Mouse (Mus musculus) CH12.LX (cell line): ENCODE measurements at regions not wholly inside any gene's neighbourhood (a gene's known extent, or its start where the extent isn't known, plus 50 kb on each side); places are given as distances from the start of the nearest gene placed in this dataset.

Experiments
- DNase-seq: peaks from one replicate; pipeline ENCODE4 v3.0.0-alpha.2; 2013; ENCODE audit errors: extremely low read depth
- H3K27ac ChIP-seq: 2 replicates; pipeline ENCODE4 v1.5.1; 2012; ENCODE audit warnings: low read depth, mild to moderate bottlenecking, control low read depth, moderate library complexity; ENCODE audit not compliant: insufficient read depth
- H3K27me3 ChIP-seq: replicated peaks from 2 replicates; pipeline ENCODE3; 2012; ENCODE audit warnings: inconsistent platforms
- H3K36me3 ChIP-seq, 2 experiments: replicated peaks in 1 of 2; 2 replicates each; pipeline versions ENCODE3 to v1.6.1; 2012; ENCODE audit warnings: inconsistent platforms in 1 of 2, low read length in 1 of 2, mild to moderate bottlenecking in 1 of 2, mixed read lengths in 1 of 2, moderate library complexity in 1 of 2; ENCODE audit not compliant: control insufficient read depth in 1 of 2, insufficient read depth in 1 of 2
- H3K4me1 ChIP-seq, 2 experiments: 2 replicates each; pipeline ENCODE4 v1.6.1; 2012; ENCODE audit warnings: inconsistent platforms in 1 of 2, moderate library complexity in 1 of 2; ENCODE audit not compliant: insufficient read depth in 2 of 2, control insufficient read depth in 1 of 2
- H3K4me2 ChIP-seq: 2 replicates; pipeline ENCODE4 v1.6.1; 2012; ENCODE audit warnings: low read depth, mild to moderate bottlenecking, control low read depth; ENCODE audit not compliant: poor library complexity, insufficient read depth, severe bottlenecking
- H3K4me3 ChIP-seq, 3 experiments: fragments of 150-350 bp in 1 of 3; sonication (generic) in 1 of 3; replicated peaks in 1 of 3; 2 replicates each; pipeline versions ENCODE3 to v1.5.1; 2011 to 2012; ENCODE audit warnings: low read depth in 2 of 3, low read length in 2 of 3, mild to moderate bottlenecking in 2 of 3, moderate library complexity in 2 of 3, control low read depth in 1 of 3, improper control_type of control experiment in 1 of 3, inconsistent platforms in 1 of 3, mixed read lengths in 1 of 3; ENCODE audit not compliant: poor library complexity in 1 of 3
- H3K79me2 ChIP-seq: replicated peaks from 2 replicates; pipeline ENCODE4 v1.6.1; 2012; ENCODE audit warnings: mild to moderate bottlenecking, moderate library complexity; ENCODE audit not compliant: control insufficient read depth, poor library complexity, insufficient read depth, severe bottlenecking; ENCODE audit errors: extremely low read depth
- H3K9ac ChIP-seq: 2 replicates; pipeline ENCODE4 v1.6.1; 2012; ENCODE audit warnings: low read depth, mild to moderate bottlenecking, control low read depth, moderate library complexity; ENCODE audit not compliant: insufficient read depth
- H3K9me3 ChIP-seq: replicated peaks from 2 replicates; pipeline ENCODE3; 2012; ENCODE audit warnings: low read length, inconsistent platforms, mixed read lengths
- BHLHE40 ChIP-seq: IDR thresholded peaks from 2 replicates; pipeline ENCODE4 v1.6.1; 2011; ENCODE audit warnings: mild to moderate bottlenecking, low read depth, low read length, improper control_type of control experiment
- CHD1 ChIP-seq: IDR thresholded peaks from 2 replicates; pipeline ENCODE4 v1.6.1; 2012; ENCODE audit warnings: low read depth, low read length, improper control_type of control experiment, inconsistent platforms
- CHD2 ChIP-seq: IDR thresholded peaks from 2 replicates; pipeline ENCODE4 v1.6.1; 2011; ENCODE audit warnings: low read length, improper control_type of control experiment
- CTCF ChIP-seq, 2 experiments: IDR thresholded peaks in 1 of 2; conservative IDR thresholded peaks in 1 of 2; 2 replicates each; pipeline ENCODE4 v1.5.1; 2011 to 2012; ENCODE audit warnings: low read depth in 2 of 2, low read length in 2 of 2, improper control_type of control experiment in 1 of 2, inconsistent platforms in 1 of 2, mild to moderate bottlenecking in 1 of 2, moderate library complexity in 1 of 2
- ELF1 ChIP-seq: IDR thresholded peaks from 2 replicates; pipeline ENCODE4 v1.6.1; 2014; ENCODE audit warnings: low read depth, mild to moderate bottlenecking, inconsistent platforms, low read length, improper control_type of control experiment
- EP300 ChIP-seq: IDR thresholded peaks from 2 replicates; pipeline ENCODE4 v1.6.1; 2011; ENCODE audit warnings: low read length, improper control_type of control experiment
- ETS1 ChIP-seq: conservative IDR thresholded peaks from 2 replicates; pipeline ENCODE4 v1.6.1; 2012; ENCODE audit warnings: low read depth, mild to moderate bottlenecking, inconsistent platforms, low read length, improper control_type of control experiment, moderate library complexity
- GABPA ChIP-seq: IDR thresholded peaks from 2 replicates; pipeline ENCODE4 v1.6.1; 2012; ENCODE audit warnings: low read depth, low read length, improper control_type of control experiment, inconsistent platforms; ENCODE audit not compliant: insufficient replicate concordance
- HCFC1 ChIP-seq: IDR thresholded peaks from 2 replicates; pipeline ENCODE4 v1.6.1; 2012; ENCODE audit warnings: low read depth, mild to moderate bottlenecking, inconsistent platforms, low read length, improper control_type of control experiment
- JUND ChIP-seq: conservative IDR thresholded peaks from 2 replicates; pipeline ENCODE4 v1.6.1; 2011; ENCODE audit warnings: low read depth, low read length, improper control_type of control experiment
- MXI1 ChIP-seq: IDR thresholded peaks from 2 replicates; pipeline ENCODE4 v1.6.1; 2011; ENCODE audit warnings: mild to moderate bottlenecking, low read depth, low read length, improper control_type of control experiment
- MYC ChIP-seq: IDR thresholded peaks from 2 replicates; pipeline ENCODE4 v1.6.1; 2011; ENCODE audit warnings: low read depth, mild to moderate bottlenecking, improper control_type of control experiment, low read length
- NRF1 ChIP-seq: IDR thresholded peaks from 2 replicates; pipeline ENCODE4 v1.6.1; 2014; ENCODE audit warnings: low read depth, mild to moderate bottlenecking, inconsistent platforms, low read length, improper control_type of control experiment, moderate library complexity
- PAX5 ChIP-seq: IDR thresholded peaks from 2 replicates; pipeline ENCODE4 v1.6.1; 2012; ENCODE audit warnings: low read length, inconsistent platforms, mixed read lengths
- POLR2A ChIP-seq: IDR thresholded peaks from 2 replicates; pipeline ENCODE4 v1.6.1; 2011; ENCODE audit warnings: low read depth, mild to moderate bottlenecking, improper control_type of control experiment, low read length
- RAD21 ChIP-seq: IDR thresholded peaks from 2 replicates; pipeline ENCODE4 v1.6.1; 2011; ENCODE audit warnings: low read depth, mild to moderate bottlenecking, low read length, improper control_type of control experiment, moderate library complexity
- RCOR1 ChIP-seq: conservative IDR thresholded peaks from 2 replicates; pipeline ENCODE4 v1.6.1; 2012; ENCODE audit warnings: low read depth, mild to moderate bottlenecking, inconsistent platforms, low read length, improper control_type of control experiment
- SIN3A ChIP-seq: IDR thresholded peaks from 2 replicates; pipeline ENCODE4 v1.6.1; 2012; ENCODE audit warnings: low read length, improper control_type of control experiment, inconsistent platforms
- SMC3 ChIP-seq: IDR thresholded peaks from 2 replicates; pipeline ENCODE4 v1.6.1; 2011; ENCODE audit warnings: low read depth, low read length, improper control_type of control experiment
- TBP ChIP-seq: conservative IDR thresholded peaks from 2 replicates; pipeline ENCODE4 v1.6.1; 2011; ENCODE audit warnings: low read depth, low read length, improper control_type of control experiment
- TCF12 ChIP-seq: IDR thresholded peaks from 2 replicates; pipeline ENCODE4 v1.6.1; 2014; ENCODE audit warnings: low read depth, mild to moderate bottlenecking, inconsistent platforms, low read length, improper control_type of control experiment
- USF2 ChIP-seq: conservative IDR thresholded peaks from 2 replicates; pipeline ENCODE4 v1.6.1; 2011; ENCODE audit warnings: low read depth, low read length, improper control_type of control experiment
- dilution Hi-C: fragments of 300-500 bp; cut with MboI; formaldehyde crosslinking; loops from 2 replicates; pipeline ENCODE4 v1.14.3; 2020; ENCODE audit warnings: low sequenced_read_pairs; ENCODE audit not compliant: extremely low pct_unique_long_range_greater_than_20kb, extremely low pct_ligation_motif_present
- in situ Hi-C: fragments of 300-500 bp; cut with MboI; formaldehyde crosslinking; loops from 3 replicates; pipeline ENCODE4 v1.14.3; 2019; ENCODE audit warnings: low sequenced_read_pairs, low pct_ligation_motif_present, low pct_unique_long_range_greater_than_20kb, mixed read lengths

GRCm38 (mm10) chr13:60533871-60534427 lies 67.8 kb upstream of the Dapk1 start:
- Histone ChIP-seq H3K27me3 (no peaks in the 10 kb centered on the region), H3K79me2 (no peaks in the 10 kb centered on the region), H3K4me2 (no peak overlapping the region), H3K36me3 (no peaks in the 10 kb centered on the region), H3K4me1 (no peaks in the 10 kb centered on the region), H3K9ac (no peak overlapping the region), H3K27ac (no peak overlapping the region), H3K9me3 (peaks cover 78% of the 10 kb centered on the region), H3K4me3 (no peak overlapping the region)
- dilution Hi-C loops (no loop called here), in situ Hi-C loops (no loop called here)
- TF ChIP-seq JUND (no peak), ELF1 (no peak), MYC (no peak), RAD21 (no peak)
- DNase-seq: no peak

GRCm38 (mm10) chr13:60534501-60534900 lies 67.2 kb upstream of the Dapk1 start:
- no peaks in the 10 kb centered on the region for H3K79me2 ChIP-seq
- H3K27ac ChIP-seq: no peak overlapping the region
- H3K4me3 ChIP-seq: no peak overlapping the region
- H3K9ac ChIP-seq: no peak overlapping the region
- dilution Hi-C loops (no loop called here), in situ Hi-C loops (no loop called here)
- TF ChIP-seq TCF12: no peak
- TF ChIP-seq ETS1: no peak
- TF ChIP-seq MYC: no peak
- TF ChIP-seq USF2: no peak
- no peak for TF ChIP-seq CTCF (conservative IDR thresholded peaks at IDR 0.05 in 1 of 2, IDR thresholded peaks at IDR 0.05 in 1 of 2; ENCODE audit: low read depth in 2 of 2, low read length in 2 of 2)
- TF ChIP-seq NRF1: no peak
- no peak for TF ChIP-seq GABPA
- no peak for TF ChIP-seq JUND
- TF ChIP-seq TBP: no peak
- TF ChIP-seq RCOR1: no peak
- no peak overlapping the region for H3K4me2 ChIP-seq
- DNase-seq: no peak
- peaks cover 78% of the 10 kb centered on the region for H3K9me3 ChIP-seq
- H3K4me1 ChIP-seq: no peaks in the 10 kb centered on the region
- no peaks in the 10 kb centered on the region for H3K27me3 ChIP-seq
- no peaks in the 10 kb centered on the region for H3K36me3 ChIP-seq

- Histone ChIP-seq H3K27ac (no peak overlapping the region), H3K4me1 (no peaks in the 10 kb centered on the region), H3K36me3 (no peaks in the 10 kb centered on the region), H3K4me2 (no peak overlapping the region), H3K4me3 (no peak overlapping the region), H3K9ac (no peak overlapping the region), H3K9me3 (peaks cover 80% of the 10 kb centered on the region), H3K79me2 (no peaks in the 10 kb centered on the region)
- no peak for DNase-seq
- in situ Hi-C loops (no loop called here), dilution Hi-C loops (no loop called here)
- TF ChIP-seq JUND (no peak), CHD2 (no peak), SIN3A (no peak), USF2 (no peak), HCFC1 (no peak), PAX5 (no peak), TCF12 (no peak), NRF1 (no peak), POLR2A (no peak), CHD1 (no peak), BHLHE40 (no peak), TBP (no peak), SMC3 (no peak), EP300 (no peak), MXI1 (no peak), ELF1 (no peak), CTCF (conservative IDR thresholded peaks at IDR 0.05 in 1 of 2, IDR thresholded peaks at IDR 0.05 in 1 of 2; ENCODE audit: low read depth in 2 of 2, low read length in 2 of 2) (no peak)
- TF ChIP-seq, all 38 proteins: peak for 0
- no peaks in the 10 kb centered on the region for H3K27me3 ChIP-seq
Measured at GRCm38 (mm10) chr13:60535045-60535444, 66.7 kb upstream of the Dapk1 start.
